Mouse (Mus musculus): ENCODE measurements around the gene Rpl21. TPM values are rescaled to one million over a fixed set of nuclear protein-coding genes. Genes with fewer than 3 reads are reported as not detected.
"Not testable (repeated sequence)": the region's sequence is repeated elsewhere in the genome, so short reads cannot be mapped to it uniquely, and the experiment has no call there.

The Rpl21 gene
- polyA plus RNA-seq, 1 experiment from 2014 or later, result 608 TPM

- H3K4me2 ChIP-seq (ENCODE audit: low read depth, low read length), result no peak overlapping the region
- H3K27ac ChIP-seq (replicated peaks; ENCODE audit: low read depth, low read length), result no peak overlapping the region
- ATAC-seq (replicated peaks; ENCODE audit: insufficient number of reproducible peaks, low FRiP score, low TSS enrichment, low read depth) (no peak), DNase-seq (ENCODE audit: low spot score) (no peak)
- no peaks in the 10 kb centered on the region for H3K9me3 ChIP-seq (replicated peaks; ENCODE audit: control insufficient read depth, low read length)
- H3K36me3 ChIP-seq (replicated peaks; ENCODE audit: control insufficient read depth, insufficient read depth, low read depth, low read length), result no peaks in the 10 kb centered on the region
- H3K4me3 ChIP-seq (ENCODE audit: low read depth, low read length), result no peak overlapping the region
- H3K4me1 ChIP-seq (ENCODE audit: control insufficient read depth, insufficient read depth, low read length), result no peaks in the 10 kb centered on the region
- H3K27me3 ChIP-seq (ENCODE audit: control insufficient read depth, insufficient read depth, low read length), result no peaks in the 10 kb centered on the region
- WGBS, result 51% methylated on average over 7 of the region's 7 CpGs
- no peak overlapping the region for H3K9ac ChIP-seq (replicated peaks; ENCODE audit: low read length)
Measured at GRCm38 (mm10) chr5:146861588-146861987, 28.9 kb downstream of the Rpl21 start.

- Histone ChIP-seq H3K27me3 (ENCODE audit: control insufficient read depth, insufficient read depth, low read length) (no peaks in the 10 kb centered on the region), H3K36me3 (replicated peaks; ENCODE audit: control insufficient read depth, insufficient read depth, low read depth, low read length) (no peaks in the 10 kb centered on the region), H3K27ac (replicated peaks; ENCODE audit: low read depth, low read length) (no peak overlapping the region), H3K4me1 (ENCODE audit: control insufficient read depth, insufficient read depth, low read length) (no peaks in the 10 kb centered on the region; the same call in 1 of the 2 replicates), H3K9ac (replicated peaks; ENCODE audit: low read length) (no peak overlapping the region), H3K4me2 (ENCODE audit: low read depth, low read length) (no peak overlapping the region), H3K4me3 (ENCODE audit: low read depth, low read length) (no peak overlapping the region), H3K9me3 (replicated peaks; ENCODE audit: control insufficient read depth, low read length) (no peaks in the 10 kb centered on the region)
- 63% methylated on average over 4 of the region's 4 CpGs for WGBS
- ATAC-seq (replicated peaks; ENCODE audit: insufficient number of reproducible peaks, low FRiP score, low TSS enrichment, low read depth), result no peak
- no peak for DNase-seq (ENCODE audit: low spot score)
Measured at GRCm38 (mm10) chr5:146865511-146865910, 32.8 kb downstream of the Rpl21 start.

- ATAC-seq (replicated peaks; ENCODE audit: insufficient number of reproducible peaks, low FRiP score, low TSS enrichment, low read depth), result no peak
- Histone ChIP-seq H3K4me2 (ENCODE audit: low read depth, low read length) (no peak overlapping the region), H3K9ac (replicated peaks; ENCODE audit: low read length) (no peak overlapping the region), H3K27me3 (ENCODE audit: control insufficient read depth, insufficient read depth, low read length) (no peaks in the 10 kb centered on the region), H3K4me1 (ENCODE audit: control insufficient read depth, insufficient read depth, low read length) (no peaks in the 10 kb centered on the region; the same call in 1 of the 2 replicates), H3K9me3 (replicated peaks; ENCODE audit: control insufficient read depth, low read length) (no peaks in the 10 kb centered on the region), H3K36me3 (replicated peaks; ENCODE audit: control insufficient read depth, insufficient read depth, low read depth, low read length) (no peaks in the 10 kb centered on the region), H3K4me3 (ENCODE audit: low read depth, low read length) (no peak overlapping the region), H3K27ac (replicated peaks; ENCODE audit: low read depth, low read length) (no peak overlapping the region)
- WGBS, result 92% methylated on average over 2 of the region's 2 CpGs
- no peak for DNase-seq (ENCODE audit: low spot score)
Measured at GRCm38 (mm10) chr5:146866277-146866676, 33.6 kb downstream of the Rpl21 start.

GRCm38 (mm10) chr5:146867246-146867945 is 34.7 kb downstream of the Rpl21 start:
- peak overlapping the region; percentile 8 for H3K4me2 ChIP-seq (ENCODE audit: low read depth, low read length)
- ATAC-seq (replicated peaks; ENCODE audit: insufficient number of reproducible peaks, low FRiP score, low TSS enrichment, low read depth), result peak; percentile 55; the same call in 1 of the 2 replicates
- H3K27ac ChIP-seq (replicated peaks; ENCODE audit: low read depth, low read length), result no peak overlapping the region
- peak; percentile 11 for DNase-seq (ENCODE audit: low spot score)
- H3K36me3 ChIP-seq (replicated peaks; ENCODE audit: control insufficient read depth, insufficient read depth, low read depth, low read length), result no peaks in the 10 kb centered on the region
- H3K4me1 ChIP-seq (ENCODE audit: control insufficient read depth, insufficient read depth, low read length), result no peaks in the 10 kb centered on the region; the same call in 1 of the 2 replicates
- H3K9ac ChIP-seq (replicated peaks; ENCODE audit: low read length), result peak overlapping the region; percentile 19; the same call in 1 of the 2 replicates
- no peaks in the 10 kb centered on the region for H3K27me3 ChIP-seq (ENCODE audit: control insufficient read depth, insufficient read depth, low read length)
- H3K9me3 ChIP-seq (replicated peaks; ENCODE audit: control insufficient read depth, low read length), result no peaks in the 10 kb centered on the region
- H3K4me3 ChIP-seq (ENCODE audit: low read depth, low read length), result peak overlapping the region; percentile 21; the same call in 1 of the 2 replicates
- WGBS, result 5% methylated on average over 19 of the region's 19 CpGs

GRCm38 (mm10) chr5:146867946-146868314 is 35.2 kb downstream of the Rpl21 start:
- ATAC-seq (replicated peaks; ENCODE audit: insufficient number of reproducible peaks, low FRiP score, low TSS enrichment, low read depth), result no peak
- Histone ChIP-seq H3K9ac (replicated peaks; ENCODE audit: low read length) (no peak overlapping the region), H3K4me2 (ENCODE audit: low read depth, low read length) (peak overlapping the region; percentile 8; the same call in 1 of the 2 replicates), H3K27me3 (ENCODE audit: control insufficient read depth, insufficient read depth, low read length) (no peaks in the 10 kb centered on the region), H3K4me1 (ENCODE audit: control insufficient read depth, insufficient read depth, low read length) (no peaks in the 10 kb centered on the region; the same call in 1 of the 2 replicates), H3K36me3 (replicated peaks; ENCODE audit: control insufficient read depth, insufficient read depth, low read depth, low read length) (no peaks in the 10 kb centered on the region), H3K4me3 (ENCODE audit: low read depth, low read length) (no peak overlapping the region), H3K9me3 (replicated peaks; ENCODE audit: control insufficient read depth, low read length) (no peaks in the 10 kb centered on the region), H3K27ac (replicated peaks; ENCODE audit: low read depth, low read length) (no peak overlapping the region)
- 7% methylated on average over 4 of the region's 4 CpGs for WGBS
- DNase-seq (ENCODE audit: low spot score), result no peak

GRCm38 (mm10) chr5:146872981-146873631 is 40.4 kb downstream of the Rpl21 start:
- Histone ChIP-seq H3K9me3 (replicated peaks; ENCODE audit: control insufficient read depth, low read length) (no peaks in the 10 kb centered on the region; the same call in 1 of the 2 replicates), H3K36me3 (replicated peaks; ENCODE audit: control insufficient read depth, insufficient read depth, low read depth, low read length) (no peaks in the 10 kb centered on the region), H3K9ac (replicated peaks; ENCODE audit: low read length) (no peak overlapping the region), H3K4me1 (ENCODE audit: control insufficient read depth, insufficient read depth, low read length) (no peaks in the 10 kb centered on the region), H3K27ac (replicated peaks; ENCODE audit: low read depth, low read length) (no peak overlapping the region), H3K4me3 (ENCODE audit: low read depth, low read length) (no peak overlapping the region), H3K4me2 (ENCODE audit: low read depth, low read length) (no peak overlapping the region), H3K27me3 (ENCODE audit: control insufficient read depth, insufficient read depth, low read length) (no peaks in the 10 kb centered on the region)
- WGBS, result 91% methylated on average over 5 of the region's 5 CpGs
- no peak for DNase-seq (ENCODE audit: low spot score)
- no peak for ATAC-seq (replicated peaks; ENCODE audit: insufficient number of reproducible peaks, low FRiP score, low TSS enrichment, low read depth)

GRCm38 (mm10) chr5:146876024-146876423 is 43.3 kb downstream of the Rpl21 start:
- no peak for DNase-seq (ENCODE audit: low spot score)
- no peaks in the 10 kb centered on the region; the same call in 1 of the 2 replicates for H3K9me3 ChIP-seq (replicated peaks; ENCODE audit: control insufficient read depth, low read length)
- H3K36me3 ChIP-seq (replicated peaks; ENCODE audit: control insufficient read depth, insufficient read depth, low read depth, low read length), result no peaks in the 10 kb centered on the region
- H3K27me3 ChIP-seq (ENCODE audit: control insufficient read depth, insufficient read depth, low read length), result no peaks in the 10 kb centered on the region
- WGBS, result 74% methylated on average over 2 of the region's 2 CpGs
- no peak overlapping the region for H3K4me2 ChIP-seq (ENCODE audit: low read depth, low read length)
- H3K4me3 ChIP-seq (ENCODE audit: low read depth, low read length), result no peak overlapping the region
- H3K4me1 ChIP-seq (ENCODE audit: control insufficient read depth, insufficient read depth, low read length), result no peaks in the 10 kb centered on the region
- H3K27ac ChIP-seq (replicated peaks; ENCODE audit: low read depth, low read length), result no peak overlapping the region
- ATAC-seq (replicated peaks; ENCODE audit: insufficient number of reproducible peaks, low FRiP score, low TSS enrichment, low read depth), result no peak
- no peak overlapping the region for H3K9ac ChIP-seq (replicated peaks; ENCODE audit: low read length)

- not testable (repeated sequence) for DNase-seq (ENCODE audit: low spot score); H3K4me2 ChIP-seq (ENCODE audit: low read depth, low read length); H3K36me3 ChIP-seq (replicated peaks; ENCODE audit: control insufficient read depth, insufficient read depth, low read depth, low read length); H3K4me3 ChIP-seq (ENCODE audit: low read depth, low read length); H3K9ac ChIP-seq (replicated peaks; ENCODE audit: low read length); H3K27ac ChIP-seq (replicated peaks; ENCODE audit: low read depth, low read length); H3K27me3 ChIP-seq (ENCODE audit: control insufficient read depth, insufficient read depth, low read length); ATAC-seq (replicated peaks; ENCODE audit: insufficient number of reproducible peaks, low FRiP score, low TSS enrichment, low read depth); H3K4me1 ChIP-seq (ENCODE audit: control insufficient read depth, insufficient read depth, low read length); H3K9me3 ChIP-seq (replicated peaks; ENCODE audit: control insufficient read depth, low read length)
- 90% methylated on average over 4 of the region's 6 CpGs for WGBS
Measured at GRCm38 (mm10) chr5:146877882-146878281, 45.2 kb downstream of the Rpl21 start.

All from embryonic facial prominence, embryonic 11.5 days (tissue).